Mouse (Mus musculus) limb, embryonic 15.5 days (tissue): Measurements from ENCODE around the gene Pum1. TPM values are rescaled to one million over a fixed set of nuclear protein-coding genes. Genes with fewer than 3 reads are reported as not detected.

Experiments used
- ATAC-seq: fragments of 200-750 bp; cut with Nextera tagmentation; 2 replicates; pipeline ENCODE4 v1.8.0; 2017; ENCODE audit warnings: low read depth, moderate TSS enrichment; ENCODE audit not compliant: insufficient number of reproducible peaks, low FRiP score, low TSS enrichment
- H3K27ac ChIP-seq: fragments of 300-500 bp; sonication (generic); 2 replicates; pipeline ENCODE4 v1.5.1; 2015; ENCODE audit warnings: moderate library complexity, mild to moderate bottlenecking, inconsistent platforms
- H3K27me3 ChIP-seq: fragments of 300-500 bp; sonication (generic); 2 replicates; pipeline ENCODE4 v1.6.1; 2015; ENCODE audit warnings: inconsistent platforms
- H3K36me3 ChIP-seq: fragments of 300-500 bp; sonication (generic); 2 replicates; pipeline ENCODE4 v1.6.1; 2015; ENCODE audit warnings: inconsistent platforms
- H3K4me1 ChIP-seq: fragments of 300-500 bp; sonication (generic); 2 replicates; pipeline ENCODE4 v1.6.1; 2015; ENCODE audit warnings: inconsistent platforms
- H3K4me2 ChIP-seq: fragments of 300-500 bp; sonication (generic); 2 replicates; pipeline ENCODE4 v1.6.1; 2015; ENCODE audit warnings: mild to moderate bottlenecking, inconsistent platforms
- H3K4me3 ChIP-seq: fragments of 300-500 bp; sonication (generic); 2 replicates; pipeline ENCODE4 v1.5.1; 2015; ENCODE audit warnings: mild to moderate bottlenecking, inconsistent platforms
- H3K9ac ChIP-seq: fragments of 300-500 bp; sonication (generic); 2 replicates; pipeline ENCODE4 v1.6.1; 2015; ENCODE audit warnings: inconsistent platforms
- H3K9me3 ChIP-seq: fragments of 300-500 bp; sonication (generic); 2 replicates; pipeline ENCODE4 v1.6.1; 2016; ENCODE audit warnings: inconsistent platforms
- WGBS: fragments of 180-500 bp; shearing (Covaris S2); methylation state at CpG from one replicate; pipeline ENCODE4 v1.1.7; 2015; 5-methylcytosine and 5-hydroxymethylcytosine counted together
- polyA plus RNA-seq: library from polyadenylated mRNA; unstranded; fragments of >200 nt; fragmentation: Nextera tagmentation; extraction: Ambion mirVana; gene quantifications from 2 replicates; pipeline ENCODE4 v1.2.1, GENCODE M21; 2015

Gene Pum1
- polyA plus RNA-seq, 1 experiment from 2014 or later, result 79.4 TPM

DNA sequence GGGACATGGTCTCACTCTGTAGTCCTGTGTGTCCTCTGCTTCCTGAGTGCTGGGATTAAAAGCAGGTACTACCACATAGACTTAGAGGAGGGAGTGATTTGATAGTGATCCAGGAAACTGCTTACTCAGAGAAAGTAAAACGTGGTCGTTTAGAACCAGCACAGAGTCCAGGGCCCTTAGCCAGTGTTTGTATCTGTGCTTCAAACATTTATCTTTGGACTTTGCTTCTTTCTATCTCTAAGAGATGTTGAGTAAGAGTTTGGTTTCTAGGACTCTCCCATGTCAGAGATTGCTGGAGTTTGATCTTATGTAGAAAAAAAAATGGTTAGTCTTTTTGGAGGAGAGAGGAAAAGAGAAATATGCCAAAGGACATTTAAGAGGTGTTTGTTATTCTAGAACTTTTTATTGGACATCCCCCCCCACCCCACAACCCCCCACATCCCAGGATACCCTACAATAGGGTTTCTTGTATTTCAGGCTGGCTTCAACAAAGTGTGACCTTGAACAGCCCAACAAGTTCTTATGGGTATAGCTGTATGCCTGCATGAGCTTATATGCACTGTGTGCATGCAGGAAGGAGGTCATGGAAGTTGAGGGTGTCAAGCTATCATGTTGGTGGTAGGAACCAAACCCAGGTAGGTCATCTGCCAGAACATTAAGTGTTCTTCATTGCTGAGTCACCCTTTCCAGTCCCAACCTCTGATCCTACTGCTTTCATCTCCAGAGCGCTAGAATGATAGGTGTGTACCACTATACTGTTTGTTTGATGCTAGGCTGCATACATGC lies 43.3 kb downstream of the Pum1 start:
- no peaks in the 10 kb centered on the region for H3K9me3 ChIP-seq
- peaks cover 36% of the 10 kb centered on the region for H3K36me3 ChIP-seq
- no peak overlapping the region for H3K9ac ChIP-seq
- no peaks in the 10 kb centered on the region for H3K27me3 ChIP-seq
- 67% methylated on average over 3 of the region's 3 CpGs for WGBS
- H3K4me3 ChIP-seq, result no peak overlapping the region
- ATAC-seq, result no peak
- no peak overlapping the region for H3K27ac ChIP-seq
- H3K4me2 ChIP-seq, result no peak overlapping the region
- H3K4me1 ChIP-seq, result 0 out of 2 replicates have a peak, but pooled peaks cover 6% of the 10 kb centered on the region

DNA sequence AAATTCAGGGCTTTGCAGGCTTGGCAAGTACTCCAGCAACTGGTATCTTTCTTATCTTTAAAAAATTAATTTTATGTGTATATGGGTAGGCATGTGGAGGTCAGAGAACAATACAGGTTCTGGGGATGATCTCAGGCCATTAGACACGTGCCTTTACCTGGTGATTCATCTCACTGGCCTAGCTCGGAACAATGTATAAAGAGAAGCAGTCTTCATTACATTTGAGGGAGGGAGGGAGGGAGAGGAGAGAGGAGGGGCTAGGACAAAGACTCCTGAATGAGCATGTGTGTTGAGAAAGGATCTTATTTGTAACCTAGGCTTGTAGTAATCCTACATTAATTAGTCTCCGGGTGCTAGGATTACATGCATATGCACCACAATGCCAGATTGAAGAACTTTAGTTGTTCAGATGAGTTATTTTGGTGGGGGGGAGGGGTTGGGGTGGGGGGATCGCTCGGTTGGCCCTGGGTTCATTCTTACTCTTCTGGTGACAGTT lies 48.3 kb downstream of the Pum1 start:
- no peak overlapping the region for H3K27ac ChIP-seq
- no peak overlapping the region for H3K9ac ChIP-seq
- H3K4me2 ChIP-seq, result no peak overlapping the region
- ATAC-seq, result no peak
- no peaks in the 10 kb centered on the region for H3K27me3 ChIP-seq
- peaks cover 22% of the 10 kb centered on the region for H3K4me1 ChIP-seq
- WGBS, result 62% methylated on average over 5 of the region's 5 CpGs
- no peaks in the 10 kb centered on the region for H3K9me3 ChIP-seq
- H3K4me3 ChIP-seq, result no peak overlapping the region
- H3K36me3 ChIP-seq, result peaks cover 12% of the 10 kb centered on the region

DNA sequence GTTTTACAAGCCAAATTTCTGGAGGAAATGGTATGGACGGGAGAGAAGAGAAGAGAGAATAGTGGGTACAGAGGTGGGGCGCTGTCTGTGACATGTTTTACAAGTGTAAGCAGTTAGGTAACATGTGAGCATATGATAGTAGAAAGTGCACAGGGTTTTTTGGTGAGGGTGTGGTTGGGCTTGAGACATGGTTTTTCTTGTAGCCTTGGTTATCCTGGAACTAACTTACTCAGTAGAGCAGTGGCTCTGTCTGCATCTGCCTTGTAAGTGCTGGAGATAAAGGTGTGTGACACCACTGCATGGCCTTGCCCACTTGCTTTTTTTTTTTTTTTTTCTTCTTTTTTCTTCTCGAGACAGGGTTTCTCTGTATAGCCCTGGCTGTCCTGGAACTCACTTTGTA lies 49.2 kb downstream of the Pum1 start:
- H3K9ac ChIP-seq, result no peak overlapping the region
- no peak overlapping the region for H3K27ac ChIP-seq
- peaks cover 22% of the 10 kb centered on the region for H3K4me1 ChIP-seq
- 61% methylated on average over 3 of the region's 3 CpGs for WGBS
- H3K4me2 ChIP-seq, result no peak overlapping the region
- no peak for ATAC-seq
- peaks cover 9% of the 10 kb centered on the region; the same call in 1 of the 2 replicates for H3K36me3 ChIP-seq
- no peaks in the 10 kb centered on the region for H3K27me3 ChIP-seq
- no peaks in the 10 kb centered on the region for H3K9me3 ChIP-seq
- H3K4me3 ChIP-seq, result no peak overlapping the region

DNA sequence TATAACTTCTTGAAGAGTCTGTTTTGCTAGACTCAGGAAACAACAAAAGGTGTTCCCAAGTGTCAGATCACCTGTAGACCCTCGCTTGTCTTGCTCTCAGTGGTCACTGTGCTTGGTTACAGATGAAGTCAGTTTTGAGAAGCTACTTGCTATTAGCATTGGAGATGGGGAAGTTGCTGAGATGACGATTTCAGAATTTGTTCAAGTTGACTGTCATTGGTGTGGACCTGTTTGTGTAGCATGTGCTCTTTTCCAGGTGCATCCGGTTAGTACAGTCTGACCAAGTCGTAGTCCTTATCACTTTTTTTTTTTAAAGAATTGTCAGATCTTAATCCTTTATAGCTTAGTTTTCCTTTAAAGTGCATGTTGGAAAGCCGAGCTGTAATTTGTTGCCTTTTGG lies 50.3 kb downstream of the Pum1 start:
- no peak overlapping the region for H3K4me2 ChIP-seq
- H3K4me3 ChIP-seq, result no peak overlapping the region
- 64% methylated on average over 5 of the region's 5 CpGs for WGBS
- H3K27me3 ChIP-seq, result no peaks in the 10 kb centered on the region
- H3K9me3 ChIP-seq, result no peaks in the 10 kb centered on the region
- H3K36me3 ChIP-seq, result peaks cover 8% of the 10 kb centered on the region; the same call in 1 of the 2 replicates
- no peak overlapping the region for H3K9ac ChIP-seq
- no peak for ATAC-seq
- H3K4me1 ChIP-seq, result peaks cover 21% of the 10 kb centered on the region
- no peak overlapping the region for H3K27ac ChIP-seq

DNA sequence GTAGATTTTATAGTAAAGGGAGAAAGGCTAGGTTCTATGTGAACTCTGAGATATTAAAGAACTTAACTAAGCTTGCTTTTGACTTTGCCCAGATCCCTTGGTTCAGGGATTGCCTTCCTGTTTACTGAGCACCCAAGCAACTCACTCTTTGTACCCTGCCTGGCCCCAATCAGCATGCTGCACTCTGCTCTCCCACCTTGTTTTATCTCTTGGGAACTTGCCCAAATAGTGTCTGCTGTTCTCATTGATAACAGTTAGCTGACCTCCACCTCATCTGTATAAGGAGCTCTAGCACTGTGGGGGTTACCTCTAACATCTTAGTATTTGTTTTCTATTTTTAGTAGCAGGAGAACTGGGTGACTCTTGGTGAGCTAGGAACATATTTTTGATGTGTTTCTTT lies 52.0 kb downstream of the Pum1 start:
- H3K4me1 ChIP-seq, result peaks cover 21% of the 10 kb centered on the region
- no peak overlapping the region for H3K4me2 ChIP-seq
- H3K36me3 ChIP-seq, result peaks cover 13% of the 10 kb centered on the region
- no peaks in the 10 kb centered on the region for H3K27me3 ChIP-seq
- no peak for ATAC-seq
- no peak overlapping the region for H3K4me3 ChIP-seq
- H3K27ac ChIP-seq, result no peak overlapping the region
- H3K9ac ChIP-seq, result no peak overlapping the region
- no peaks in the 10 kb centered on the region for H3K9me3 ChIP-seq

DNA sequence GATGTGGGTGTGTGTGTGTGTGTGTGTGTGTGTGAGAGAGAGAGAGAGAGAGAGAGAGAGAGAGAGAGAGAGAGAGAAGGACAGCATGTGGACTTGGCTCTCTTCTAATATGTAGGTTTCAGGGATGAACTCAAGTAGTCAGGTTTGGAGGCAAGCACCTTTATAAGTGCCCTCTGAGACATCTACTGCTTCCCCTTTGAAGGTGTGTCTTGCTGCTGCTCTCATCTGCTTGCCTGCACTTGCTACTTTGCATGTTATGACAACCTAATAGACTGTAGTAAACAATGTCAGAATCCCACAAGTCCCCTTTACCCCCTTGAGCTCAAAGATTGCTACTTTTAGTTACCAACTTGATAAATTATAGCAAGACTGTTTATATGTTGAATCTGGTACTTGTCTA lies 52.5 kb downstream of the Pum1 start:
- Histone ChIP-seq H3K4me3 (no peak overlapping the region), H3K9ac (no peak overlapping the region), H3K4me2 (no peak overlapping the region), H3K9me3 (no peaks in the 10 kb centered on the region), H3K36me3 (peaks cover 13% of the 10 kb centered on the region), H3K27ac (no peak overlapping the region), H3K4me1 (peaks cover 21% of the 10 kb centered on the region), H3K27me3 (no peaks in the 10 kb centered on the region)
- no peak for ATAC-seq

DNA sequence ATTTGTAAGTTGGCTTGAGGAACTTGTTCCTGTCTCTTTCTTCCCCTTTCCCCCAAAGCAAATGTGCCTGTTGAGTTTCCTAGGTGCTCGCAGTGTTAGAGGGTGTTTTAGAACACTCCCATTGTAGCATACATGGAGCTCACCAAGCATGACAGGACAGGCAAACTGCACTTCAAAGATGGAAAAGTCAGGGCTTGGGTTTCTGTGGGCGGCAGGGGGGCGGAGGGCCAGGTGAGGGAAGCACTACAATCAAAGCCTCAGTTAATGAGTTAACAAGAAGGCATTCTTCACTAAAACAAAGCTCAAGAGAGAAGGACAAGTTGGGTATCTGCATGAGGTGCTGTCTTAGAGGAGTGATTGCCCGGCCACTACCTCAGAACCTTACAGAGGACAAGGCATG lies 56.2 kb downstream of the Pum1 start:
- no peak overlapping the region for H3K27ac ChIP-seq
- no peak overlapping the region for H3K4me3 ChIP-seq
- no peaks in the 10 kb centered on the region for H3K27me3 ChIP-seq
- no peak for ATAC-seq
- 63% methylated on average over 4 of the region's 4 CpGs for WGBS
- H3K4me1 ChIP-seq, result peaks cover 23% of the 10 kb centered on the region
- H3K9me3 ChIP-seq, result no peaks in the 10 kb centered on the region
- no peak overlapping the region for H3K4me2 ChIP-seq
- H3K36me3 ChIP-seq, result peaks cover 20% of the 10 kb centered on the region
- H3K9ac ChIP-seq, result no peak overlapping the region

DNA sequence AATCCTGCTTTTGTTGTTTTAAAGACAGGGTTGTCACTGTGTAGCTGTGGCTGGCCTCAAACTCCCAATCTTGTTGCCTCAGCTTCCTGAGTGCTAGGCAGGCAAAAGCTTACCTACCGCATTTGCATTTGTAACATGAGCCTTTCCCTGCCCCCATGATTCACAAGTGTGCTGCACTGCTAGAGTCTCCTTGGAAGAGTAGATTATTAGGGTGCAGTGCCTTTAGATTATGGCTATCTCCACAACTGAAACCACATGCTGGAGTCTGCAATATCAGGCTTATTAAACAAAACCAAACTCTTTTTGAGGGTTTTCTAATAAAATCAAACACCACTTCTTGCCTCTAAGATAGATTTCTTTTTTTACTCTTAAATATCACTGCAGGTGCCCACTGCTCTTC lies 59.5 kb downstream of the Pum1 start:
- peaks cover 29% of the 10 kb centered on the region for H3K36me3 ChIP-seq
- no peak overlapping the region for H3K27ac ChIP-seq
- ATAC-seq, result no peak
- 10% methylated on average over 1 of the region's 1 CpGs for WGBS
- H3K4me1 ChIP-seq, result peaks cover 14% of the 10 kb centered on the region
- H3K4me2 ChIP-seq, result no peak overlapping the region
- H3K9ac ChIP-seq, result no peak overlapping the region
- H3K9me3 ChIP-seq, result no peaks in the 10 kb centered on the region
- no peaks in the 10 kb centered on the region for H3K27me3 ChIP-seq
- no peak overlapping the region for H3K4me3 ChIP-seq

DNA sequence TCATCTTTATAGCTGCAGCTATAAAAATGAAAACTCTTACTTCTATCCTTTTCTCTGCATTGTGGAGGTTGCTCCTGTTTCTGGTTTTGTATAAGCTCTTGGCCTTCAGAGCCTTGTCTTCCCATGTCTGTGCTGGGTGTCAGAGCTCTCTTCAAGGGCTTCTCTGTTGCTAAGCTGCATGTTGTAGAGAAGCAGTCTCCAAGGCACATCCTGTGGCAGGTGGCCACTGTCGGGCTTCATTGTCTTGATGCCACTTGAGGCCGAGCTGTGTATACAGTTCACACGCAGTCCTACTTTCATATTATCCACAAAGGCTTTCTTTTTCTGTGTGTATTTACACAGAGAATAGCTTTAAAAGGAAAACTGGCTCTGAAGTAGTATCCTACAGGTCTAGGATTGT lies 63.0 kb downstream of the Pum1 start:
- Histone ChIP-seq H3K4me3 (no peak overlapping the region), H3K36me3 (peaks cover 34% of the 10 kb centered on the region), H3K4me1 (peaks cover 9% of the 10 kb centered on the region), H3K9ac (no peak overlapping the region), H3K9me3 (no peaks in the 10 kb centered on the region), H3K4me2 (no peak overlapping the region), H3K27me3 (no peaks in the 10 kb centered on the region), H3K27ac (no peak overlapping the region)
- no peak for ATAC-seq
- 80% methylated on average over 3 of the region's 3 CpGs for WGBS

DNA sequence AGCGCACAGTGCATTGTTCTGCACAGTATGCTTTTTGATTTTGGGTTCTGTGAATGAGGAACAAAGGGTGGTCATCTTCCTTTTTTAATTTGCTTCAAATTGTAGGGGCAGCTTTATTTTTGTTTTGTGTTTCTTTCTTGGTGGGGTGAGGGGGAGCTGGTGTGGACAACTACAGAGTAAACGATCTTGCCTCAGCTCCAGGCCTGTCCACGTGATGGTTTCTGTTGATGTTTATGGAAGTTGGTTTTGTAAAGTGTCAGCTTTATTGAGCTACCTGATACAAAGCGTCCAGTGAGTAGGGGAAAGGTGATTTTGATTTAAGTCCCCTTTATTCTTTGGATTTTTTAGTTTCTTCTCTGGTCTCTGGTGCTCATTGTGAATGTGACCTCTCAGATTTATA lies 72.8 kb downstream of the Pum1 start:
- 59% methylated on average over 4 of the region's 4 CpGs for WGBS
- no peak overlapping the region for H3K9ac ChIP-seq
- H3K4me2 ChIP-seq, result no peak overlapping the region
- peaks cover 27% of the 10 kb centered on the region for H3K36me3 ChIP-seq
- no peak overlapping the region for H3K4me3 ChIP-seq
- H3K27me3 ChIP-seq, result no peaks in the 10 kb centered on the region
- no peak overlapping the region for H3K27ac ChIP-seq
- 0 out of 2 replicates have a peak, but pooled peaks cover 4% of the 10 kb centered on the region for H3K4me1 ChIP-seq
- H3K9me3 ChIP-seq, result no peaks in the 10 kb centered on the region
- no peak for ATAC-seq

DNA sequence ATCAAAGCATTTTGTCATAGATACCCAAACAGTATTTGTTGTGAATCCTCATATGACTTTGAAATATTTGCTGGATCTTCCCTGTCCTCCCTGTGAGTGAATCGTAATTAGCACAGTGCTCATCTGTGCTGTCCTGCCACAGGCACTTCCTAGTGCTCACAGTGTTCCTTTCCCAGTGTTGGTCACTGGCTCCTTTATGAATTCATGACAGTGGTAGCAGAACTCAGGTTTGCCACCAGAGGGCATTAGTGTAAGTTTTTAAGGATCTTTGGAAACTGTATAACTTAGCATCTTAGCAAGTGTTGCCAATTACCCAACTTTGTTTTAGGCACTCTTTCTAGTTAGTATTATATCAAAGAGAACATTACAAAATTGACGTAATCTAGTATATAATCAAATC lies 75.4 kb downstream of the Pum1 start:
- 0 out of 2 replicates have a peak, but pooled peaks cover 4% of the 10 kb centered on the region for H3K4me1 ChIP-seq
- H3K4me2 ChIP-seq, result no peak overlapping the region
- ATAC-seq, result no peak
- no peaks in the 10 kb centered on the region for H3K9me3 ChIP-seq
- H3K9ac ChIP-seq, result no peak overlapping the region
- H3K4me3 ChIP-seq, result no peak overlapping the region
- no peak overlapping the region for H3K27ac ChIP-seq
- WGBS, result 66% methylated on average over 2 of the region's 2 CpGs
- H3K27me3 ChIP-seq, result no peaks in the 10 kb centered on the region
- peaks cover 35% of the 10 kb centered on the region for H3K36me3 ChIP-seq

DNA sequence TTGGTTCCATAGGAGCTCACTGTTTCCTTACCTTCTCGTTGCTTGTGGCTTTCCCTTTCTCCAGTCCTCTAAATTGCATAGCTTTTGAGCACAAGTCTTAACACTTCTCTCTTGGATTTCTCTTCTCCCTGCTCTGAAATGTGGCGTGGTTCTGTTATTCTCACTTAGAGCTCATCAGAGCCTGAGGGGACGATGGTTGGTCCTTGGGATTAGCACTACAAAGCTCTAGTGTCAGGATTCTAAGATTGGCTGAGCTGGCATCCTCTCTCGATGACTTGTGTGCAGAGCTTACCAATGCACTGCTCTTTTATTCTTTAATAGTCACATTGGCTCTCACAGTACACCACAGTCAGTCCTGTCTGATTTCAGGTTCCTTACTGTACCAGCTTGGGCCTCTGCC lies 80.9 kb downstream of the Pum1 start:
- no peaks in the 10 kb centered on the region for H3K27me3 ChIP-seq
- no peak overlapping the region for H3K4me2 ChIP-seq
- no peak for ATAC-seq
- H3K36me3 ChIP-seq, result peaks cover 80% of the 10 kb centered on the region
- WGBS, result 80% methylated on average over 4 of the region's 4 CpGs
- no peak overlapping the region for H3K9ac ChIP-seq
- H3K4me3 ChIP-seq, result no peak overlapping the region
- no peak overlapping the region for H3K27ac ChIP-seq
- H3K9me3 ChIP-seq, result no peaks in the 10 kb centered on the region
- no peaks in the 10 kb centered on the region for H3K4me1 ChIP-seq
